Mouse (Mus musculus) intestine, embryonic 15.5 days (tissue): Measurements from ENCODE around the gene Frrs1. TPM values are rescaled to one million over a fixed set of nuclear protein-coding genes. Genes with fewer than 3 reads are reported as not detected.

Source experiments
- ATAC-seq: fragments of 200-750 bp; cut with Nextera tagmentation; 2 replicates; pipeline ENCODE4 v1.8.0; 2017; ENCODE audit warnings: moderate TSS enrichment, moderate library complexity
- H3K27ac ChIP-seq: fragments of 300-500 bp; sonication (generic); 2 replicates; pipeline ENCODE4 v1.5.1; 2015; ENCODE audit warnings: mild to moderate bottlenecking, inconsistent platforms
- H3K27me3 ChIP-seq: fragments of 300-500 bp; sonication (generic); replicated peaks from 2 replicates; pipeline ENCODE4 v1.6.1; 2015; ENCODE audit warnings: inconsistent platforms
- H3K36me3 ChIP-seq: fragments of 300-500 bp; sonication (generic); 2 replicates; pipeline ENCODE4 v1.6.1; 2015; ENCODE audit warnings: inconsistent platforms
- H3K4me1 ChIP-seq: fragments of 300-500 bp; sonication (generic); replicated peaks from 2 replicates; pipeline ENCODE4 v1.6.1; 2015; ENCODE audit warnings: inconsistent platforms
- H3K4me2 ChIP-seq: fragments of 300-500 bp; sonication (generic); replicated peaks from 2 replicates; pipeline ENCODE4 v1.6.1; 2015; ENCODE audit warnings: mild to moderate bottlenecking, inconsistent platforms
- H3K4me3 ChIP-seq: fragments of 300-500 bp; sonication (generic); replicated peaks from 2 replicates; pipeline ENCODE4 v1.5.1; 2015; ENCODE audit warnings: inconsistent platforms
- H3K9ac ChIP-seq: fragments of 300-500 bp; sonication (generic); 2 replicates; pipeline ENCODE4 v1.6.1; 2015; ENCODE audit warnings: inconsistent platforms
- H3K9me3 ChIP-seq: fragments of 300-500 bp; sonication (generic); 2 replicates; pipeline ENCODE4 v1.6.1; 2016; ENCODE audit warnings: inconsistent platforms
- WGBS: fragments of 180-500 bp; shearing (Covaris S2); methylation state at CpG from one replicate; pipeline ENCODE4 v1.1.7; 2015; 5-methylcytosine and 5-hydroxymethylcytosine counted together
- polyA plus RNA-seq: library from polyadenylated mRNA; unstranded; fragments of >200 nt; fragmentation: Nextera tagmentation; extraction: Ambion mirVana; gene quantifications from 2 replicates; pipeline ENCODE4 v1.2.1, GENCODE M21; 2015

Frrs1 gene
- polyA plus RNA-seq, 1 experiment from 2014 or later, result 36.6 TPM

GRCm38 (mm10) chr3:116890576-116890975, 31.3 kb downstream of the Frrs1 start:
- ATAC-seq, result no peak
- H3K9ac ChIP-seq, result no peak overlapping the region
- H3K27ac ChIP-seq, result no peak overlapping the region
- no peaks in the 10 kb centered on the region for H3K9me3 ChIP-seq
- no peaks in the 10 kb centered on the region for H3K27me3 ChIP-seq
- no peak overlapping the region for H3K4me2 ChIP-seq
- 94% methylated on average over 4 of the region's 4 CpGs for WGBS
- H3K4me3 ChIP-seq, result no peak overlapping the region
- H3K4me1 ChIP-seq, result no peaks in the 10 kb centered on the region
- no peaks in the 10 kb centered on the region for H3K36me3 ChIP-seq

GRCm38 (mm10) chr3:116891436-116892205, 32.4 kb downstream of the Frrs1 start:
- WGBS, result 87% methylated on average over 17 of the region's 17 CpGs
- Histone ChIP-seq H3K27ac (no peak overlapping the region), H3K4me2 (no peak overlapping the region), H3K27me3 (no peaks in the 10 kb centered on the region), H3K36me3 (no peaks in the 10 kb centered on the region), H3K4me3 (no peak overlapping the region), H3K9ac (no peak overlapping the region), H3K9me3 (no peaks in the 10 kb centered on the region), H3K4me1 (no peaks in the 10 kb centered on the region)
- ATAC-seq, result no peak

GRCm38 (mm10) chr3:116892206-116892563, 32.9 kb downstream of the Frrs1 start:
- no peak overlapping the region for H3K4me3 ChIP-seq
- no peaks in the 10 kb centered on the region for H3K9me3 ChIP-seq
- H3K36me3 ChIP-seq, result no peaks in the 10 kb centered on the region
- no peak for ATAC-seq
- no peak overlapping the region for H3K9ac ChIP-seq
- 94% methylated on average over 6 of the region's 6 CpGs for WGBS
- H3K4me1 ChIP-seq, result no peaks in the 10 kb centered on the region
- no peak overlapping the region for H3K4me2 ChIP-seq
- no peaks in the 10 kb centered on the region for H3K27me3 ChIP-seq
- no peak overlapping the region for H3K27ac ChIP-seq

- 70% methylated on average over 9 of the region's 9 CpGs for WGBS
- Histone ChIP-seq H3K9me3 (no peaks in the 10 kb centered on the region), H3K9ac (no peak overlapping the region), H3K4me1 (no peaks in the 10 kb centered on the region), H3K4me2 (no peak overlapping the region), H3K36me3 (no peaks in the 10 kb centered on the region), H3K27ac (no peak overlapping the region), H3K4me3 (no peak overlapping the region), H3K27me3 (no peaks in the 10 kb centered on the region)
- ATAC-seq, result peak; percentile 92
These were observed 33.6 kb downstream of the Frrs1 start for GRCm38 (mm10) chr3:116892872-116893271.

GRCm38 (mm10) chr3:116904158-116904557, 44.9 kb downstream of the Frrs1 start:
- no peak overlapping the region for H3K27ac ChIP-seq
- ATAC-seq, result no peak
- H3K4me3 ChIP-seq, result no peak overlapping the region
- no peaks in the 10 kb centered on the region for H3K27me3 ChIP-seq
- 0 out of 2 replicates have a peak, but pooled peaks cover 3% of the 10 kb centered on the region for H3K36me3 ChIP-seq
- WGBS, result 28% methylated on average over 6 of the region's 6 CpGs
- no peak overlapping the region for H3K4me2 ChIP-seq
- no peak overlapping the region for H3K9ac ChIP-seq
- H3K9me3 ChIP-seq, result no peaks in the 10 kb centered on the region
- no peaks in the 10 kb centered on the region for H3K4me1 ChIP-seq

GRCm38 (mm10) chr3:116905898-116906297, 46.6 kb downstream of the Frrs1 start:
- WGBS, result 79% methylated on average over 16 of the region's 16 CpGs
- H3K27ac ChIP-seq, result no peak overlapping the region

GRCm38 (mm10) chr3:116906596-116906995, 47.3 kb downstream of the Frrs1 start:
- Histone ChIP-seq H3K4me2 (no peak overlapping the region), H3K4me3 (no peak overlapping the region), H3K27ac (no peak overlapping the region), H3K36me3 (no peaks in the 10 kb centered on the region), H3K4me1 (no peaks in the 10 kb centered on the region), H3K9me3 (no peaks in the 10 kb centered on the region), H3K27me3 (no peaks in the 10 kb centered on the region), H3K9ac (no peak overlapping the region)
- ATAC-seq, result no peak
- WGBS, result 75% methylated on average over 9 of the region's 9 CpGs

More at GRCm38 (mm10) chr3:116905898-116906297, 46.6 kb downstream of the Frrs1 start:
- Histone ChIP-seq H3K9me3 (no peaks in the 10 kb centered on the region), H3K4me1 (no peaks in the 10 kb centered on the region), H3K4me3 (no peak overlapping the region), H3K36me3 (0 out of 2 replicates have a peak, but pooled peaks cover 3% of the 10 kb centered on the region), H3K27me3 (no peaks in the 10 kb centered on the region), H3K9ac (no peak overlapping the region), H3K4me2 (no peak overlapping the region)
- no peak for ATAC-seq

GRCm38 (mm10) chr3:116914374-116914773, 55.1 kb downstream of the Frrs1 start:
- no peak overlapping the region for H3K9ac ChIP-seq
- no peaks in the 10 kb centered on the region for H3K27me3 ChIP-seq
- no peak overlapping the region for H3K27ac ChIP-seq
- no peak overlapping the region for H3K4me2 ChIP-seq
- ATAC-seq, result no peak
- no peak overlapping the region for H3K4me3 ChIP-seq
- H3K36me3 ChIP-seq, result no peaks in the 10 kb centered on the region
- no peaks in the 10 kb centered on the region for H3K9me3 ChIP-seq
- no peaks in the 10 kb centered on the region for H3K4me1 ChIP-seq
- WGBS, result 85% methylated on average over 6 of the region's 6 CpGs

GRCm38 (mm10) chr3:116914931-116915330, 55.7 kb downstream of the Frrs1 start:
- no peak overlapping the region for H3K4me3 ChIP-seq
- ATAC-seq, result no peak

GRCm38 (mm10) chr3:116917016-116917415, 57.8 kb downstream of the Frrs1 start:
- Histone ChIP-seq H3K4me2 (no peak overlapping the region), H3K27ac (no peak overlapping the region), H3K9ac (no peak overlapping the region), H3K4me3 (no peak overlapping the region), H3K36me3 (no peaks in the 10 kb centered on the region), H3K27me3 (no peaks in the 10 kb centered on the region), H3K4me1 (no peaks in the 10 kb centered on the region), H3K9me3 (no peaks in the 10 kb centered on the region)
- 90% methylated on average over 4 of the region's 4 CpGs for WGBS
- no peak for ATAC-seq

More at GRCm38 (mm10) chr3:116914931-116915330, 55.7 kb downstream of the Frrs1 start:
- 76% methylated on average over 3 of the region's 3 CpGs for WGBS
- H3K27me3 ChIP-seq, result no peaks in the 10 kb centered on the region
- H3K4me2 ChIP-seq, result no peak overlapping the region
- H3K9me3 ChIP-seq, result no peaks in the 10 kb centered on the region
- H3K36me3 ChIP-seq, result no peaks in the 10 kb centered on the region
- H3K4me1 ChIP-seq, result no peaks in the 10 kb centered on the region
- no peak overlapping the region for H3K27ac ChIP-seq
- no peak overlapping the region for H3K9ac ChIP-seq

- H3K4me2 ChIP-seq, result no peak overlapping the region
- WGBS, result 77% methylated on average over 3 of the region's 3 CpGs
- no peaks in the 10 kb centered on the region for H3K27me3 ChIP-seq
- H3K9ac ChIP-seq, result no peak overlapping the region
- ATAC-seq, result no peak
- H3K9me3 ChIP-seq, result no peaks in the 10 kb centered on the region
- H3K27ac ChIP-seq, result no peak overlapping the region
- H3K4me3 ChIP-seq, result no peak overlapping the region
- no peaks in the 10 kb centered on the region for H3K36me3 ChIP-seq
- no peaks in the 10 kb centered on the region for H3K4me1 ChIP-seq
These were observed 62.3 kb downstream of the Frrs1 start for GRCm38 (mm10) chr3:116921535-116921934.

GRCm38 (mm10) chr3:116923042-116923441, 63.8 kb downstream of the Frrs1 start:
- H3K9me3 ChIP-seq, result no peaks in the 10 kb centered on the region
- no peaks in the 10 kb centered on the region for H3K4me1 ChIP-seq
- H3K27ac ChIP-seq, result no peak overlapping the region
- WGBS, result 38% methylated on average over 12 of the region's 12 CpGs
- H3K36me3 ChIP-seq, result no peaks in the 10 kb centered on the region
- H3K9ac ChIP-seq, result no peak overlapping the region
- H3K4me2 ChIP-seq, result 0 out of 2 replicates have a peak overlapping the region, but pooled peaks have one; percentile 19
- no peak overlapping the region for H3K4me3 ChIP-seq
- H3K27me3 ChIP-seq, result no peaks in the 10 kb centered on the region
- no peak for ATAC-seq

- H3K4me2 ChIP-seq, result no peak overlapping the region
- no peaks in the 10 kb centered on the region for H3K9me3 ChIP-seq
- H3K9ac ChIP-seq, result no peak overlapping the region
- no peaks in the 10 kb centered on the region for H3K27me3 ChIP-seq
- WGBS, result 77% methylated on average over 4 of the region's 4 CpGs
- no peaks in the 10 kb centered on the region for H3K36me3 ChIP-seq
- H3K4me3 ChIP-seq, result no peak overlapping the region
- no peak overlapping the region for H3K27ac ChIP-seq
- no peaks in the 10 kb centered on the region for H3K4me1 ChIP-seq
- ATAC-seq, result no peak
These were observed 69.7 kb downstream of the Frrs1 start for GRCm38 (mm10) chr3:116928994-116929393.
